Mouse (Mus musculus) ES-E14 (cell line): Measurements from ENCODE around the gene Klrb1f. TPM values are rescaled to one million over a fixed set of nuclear protein-coding genes. Genes with fewer than 3 reads are reported as not detected.

Experiments
- DNase-seq: peaks from one replicate; pipeline ENCODE4 v3.0.0-alpha.2; 2013; ENCODE audit warnings: low read depth, low spot score
- H3K27ac ChIP-seq: 2 replicates; pipeline ENCODE4 v1.5.1; 2012; ENCODE audit warnings: low read depth, mild to moderate bottlenecking, low read length, moderate library complexity, mixed read lengths; ENCODE audit not compliant: poor library complexity, insufficient read depth, severe bottlenecking
- H3K36me3 ChIP-seq: 2 replicates; pipeline ENCODE4 v1.6.1; 2012; ENCODE audit warnings: mild to moderate bottlenecking, low read length, moderate library complexity, mixed read lengths; ENCODE audit not compliant: control insufficient read depth, poor library complexity, insufficient read depth, severe bottlenecking
- H3K4me1 ChIP-seq, 2 experiments: fragments of 150-350 bp in 1 of 2; sonication (generic) in 1 of 2; 2 replicates each; pipeline ENCODE4 v1.6.1; 2012; ENCODE audit warnings: low read length in 2 of 2, mild to moderate bottlenecking in 1 of 2, mixed read lengths in 1 of 2; ENCODE audit not compliant: control insufficient read depth in 2 of 2, insufficient read depth in 2 of 2, poor library complexity in 1 of 2
- H3K4me3 ChIP-seq, 2 experiments: fragments of 150-350 bp in 1 of 2; sonication (generic) in 1 of 2; 2 replicates each; pipeline ENCODE4 v1.5.1; 2012; ENCODE audit warnings: low read length in 2 of 2, low read depth in 1 of 2, mild to moderate bottlenecking in 1 of 2, mixed read lengths in 1 of 2; ENCODE audit not compliant: insufficient read depth in 1 of 2, poor library complexity in 1 of 2, severe bottlenecking in 1 of 2
- H3K9ac ChIP-seq: 2 replicates; pipeline ENCODE4 v1.6.1; 2012; ENCODE audit warnings: low read depth, mild to moderate bottlenecking, low read length, mixed read lengths; ENCODE audit not compliant: poor library complexity, insufficient read depth, severe bottlenecking
- H3K9me3 ChIP-seq: fragments of 150-350 bp; sonication (generic); 2 replicates; pipeline ENCODE4 v1.6.1; 2012; ENCODE audit warnings: low read depth, mild to moderate bottlenecking, low read length; ENCODE audit not compliant: control insufficient read depth, insufficient read depth
- CHD2 ChIP-seq: IDR thresholded peaks from 2 replicates; pipeline ENCODE4 v1.6.1; 2014; ENCODE audit warnings: mild to moderate bottlenecking, low read depth, low read length, inconsistent platforms
- HCFC1 ChIP-seq: IDR thresholded peaks from 2 replicates; pipeline ENCODE4 v1.6.1; 2012; ENCODE audit warnings: low read length, inconsistent platforms, borderline replicate concordance; ENCODE audit not compliant: insufficient read depth
- MAFK ChIP-seq: IDR thresholded peaks from 2 replicates; pipeline ENCODE4 v1.6.1; 2014; ENCODE audit warnings: mild to moderate bottlenecking, low read depth, low read length, inconsistent platforms; ENCODE audit not compliant: insufficient read depth
- ZC3H11A ChIP-seq: IDR thresholded peaks from 2 replicates; pipeline ENCODE4 v1.6.1; 2012; ENCODE audit warnings: low read depth, mild to moderate bottlenecking, inconsistent platforms, low read length, borderline replicate concordance
- ZNF384 ChIP-seq: IDR thresholded peaks from 2 replicates; pipeline ENCODE4 v1.6.1; 2012; ENCODE audit warnings: low read depth, low read length, inconsistent platforms
- in situ Hi-C, 2 experiments: fragments of 600-800 bp; cut with MboI; formaldehyde crosslinking; loops; one replicate each; pipeline ENCODE4 v1.15.1; 2025; ENCODE audit warnings: low sequenced_read_pairs in 2 of 2, inconsistent platforms in 1 of 2; ENCODE audit not compliant: unreplicated experiment in 2 of 2
- total RNA-seq: library from RNA; depleted of rRNA; stranded (reverse); fragments of 300-350 nt; gene quantifications from 2 replicates; pipeline ENCODE4 v1.2.3, GENCODE M21; 2012

Klrb1f gene
- total RNA-seq, 1 experiment = not detected

GRCm38 (mm10) chr6:129033397-129033796, 12.3 kb upstream of the Klrb1f start:
- no peak overlapping the region for H3K9ac ChIP-seq
- H3K27ac ChIP-seq = no peak overlapping the region
- in situ Hi-C loops = no loop called here
- H3K36me3 ChIP-seq = no peaks in the 10 kb centered on the region
- H3K4me3 ChIP-seq = no peak overlapping the region
- no peak for DNase-seq
- no peaks in the 10 kb centered on the region for H3K4me1 ChIP-seq
- TF ChIP-seq ZNF384 = no peak
- no peak for TF ChIP-seq HCFC1
- TF ChIP-seq ZC3H11A = no peak
- no peak for TF ChIP-seq MAFK
- no peak for TF ChIP-seq CHD2
- H3K9me3 ChIP-seq = no peaks in the 10 kb centered on the region

GRCm38 (mm10) chr6:129035017-129035416, 10.7 kb upstream of the Klrb1f start:
- DNase-seq = no peak
- Histone ChIP-seq H3K9me3 (no peaks in the 10 kb centered on the region), H3K4me3 (no peak overlapping the region), H3K9ac (no peak overlapping the region), H3K27ac (no peak overlapping the region), H3K36me3 (no peaks in the 10 kb centered on the region), H3K4me1 (no peaks in the 10 kb centered on the region)
- no peak for TF ChIP-seq MAFK
- TF ChIP-seq ZNF384 = no peak
- TF ChIP-seq HCFC1 = no peak
- TF ChIP-seq ZC3H11A = no peak
- TF ChIP-seq CHD2 = no peak
- in situ Hi-C loops = no loop called here

- H3K36me3 ChIP-seq = no peaks in the 10 kb centered on the region
- H3K9me3 ChIP-seq = no peaks in the 10 kb centered on the region
- in situ Hi-C loops = no loop called here
- no peaks in the 10 kb centered on the region for H3K4me1 ChIP-seq
- no peak for TF ChIP-seq HCFC1
- no peak for TF ChIP-seq CHD2
- no peak for TF ChIP-seq MAFK
- no peak for TF ChIP-seq ZC3H11A
- H3K4me3 ChIP-seq = no peak overlapping the region
- H3K9ac ChIP-seq = no peak overlapping the region
- no peak for DNase-seq
- H3K27ac ChIP-seq = no peak overlapping the region
Observed at GRCm38 (mm10) chr6:129036326-129036725, 9.4 kb upstream of the Klrb1f start.

GRCm38 (mm10) chr6:129036890-129037463, 8.7 kb upstream of the Klrb1f start:
- H3K4me1 ChIP-seq = no peaks in the 10 kb centered on the region
- in situ Hi-C loops = no loop called here
- no peak overlapping the region for H3K9ac ChIP-seq
- no peak overlapping the region for H3K27ac ChIP-seq
- H3K9me3 ChIP-seq = no peaks in the 10 kb centered on the region
- TF ChIP-seq HCFC1 (no peak), CHD2 (no peak)
- no peak overlapping the region for H3K4me3 ChIP-seq
- no peak for DNase-seq
- no peaks in the 10 kb centered on the region for H3K36me3 ChIP-seq

- no peak for DNase-seq
- Histone ChIP-seq H3K9ac (no peak overlapping the region), H3K36me3 (no peaks in the 10 kb centered on the region), H3K4me3 (no peak overlapping the region), H3K4me1 (no peaks in the 10 kb centered on the region), H3K27ac (no peak overlapping the region), H3K9me3 (no peaks in the 10 kb centered on the region)
- in situ Hi-C loops = no loop called here
- TF ChIP-seq HCFC1 (no peak), ZC3H11A (no peak), ZNF384 (no peak), CHD2 (no peak), MAFK (no peak)
Observed at GRCm38 (mm10) chr6:129041470-129041869, 4.2 kb upstream of the Klrb1f start.
